Mouse (Mus musculus) frontal cortex, postnatal 14 days (tissue): ENCODE measurements at regions not wholly inside any gene's neighbourhood (a gene's known extent, or its start where the extent isn't known, plus 50 kb on each side); places are given as distances from the start of the nearest gene placed in this dataset.

Experiments used
- DNase-seq, 2 experiments: peaks; one replicate each; pipeline ENCODE4 v3.0.0; 2022; ENCODE audit warnings: low spot score in 2 of 2

GRCm38 (mm10) chr14:99812741-99813485, 471.6 kb downstream of the Klf12 start:
- DNase-seq, result no peak
